Mouse (Mus musculus) spleen, adult 2 months (tissue): ENCODE measurements around the gene Hnrnph1. TPM values are rescaled to one million over a fixed set of nuclear protein-coding genes. Genes with fewer than 3 reads are reported as not detected.

Source experiments
- DNase-seq, 2 experiments: peaks; one replicate each; pipeline versions ENCODE4 v3.0.0 to v3.0.0-alpha.2; 2012 to 2021; ENCODE audit warnings: low spot score in 2 of 2, low read depth in 1 of 2
- H3K27ac ChIP-seq: fragments of 200-500 bp; 2 replicates; pipeline ENCODE4 v1.5.1; 2012; ENCODE audit warnings: low read length, inconsistent platforms; ENCODE audit not compliant: insufficient read depth
- H3K27me3 ChIP-seq: fragments of 200-500 bp; 2 replicates; pipeline ENCODE4 v1.6.1; 2012; ENCODE audit warnings: mild to moderate bottlenecking, moderate library complexity, low read length, inconsistent platforms; ENCODE audit not compliant: control insufficient read depth, insufficient read depth
- H3K36me3 ChIP-seq: fragments of 200-500 bp; 2 replicates; pipeline ENCODE4 v1.6.1; 2012; ENCODE audit warnings: mild to moderate bottlenecking, low read length, inconsistent platforms; ENCODE audit not compliant: control insufficient read depth, insufficient read depth
- H3K4me1 ChIP-seq: fragments of 200-500 bp; 2 replicates; pipeline ENCODE4 v1.6.1; 2011; ENCODE audit warnings: inconsistent platforms; ENCODE audit not compliant: control insufficient read depth, insufficient read depth, insufficient read length
- H3K4me3 ChIP-seq: fragments of 200-500 bp; 2 replicates; pipeline ENCODE4 v1.5.1; 2011; ENCODE audit warnings: mild to moderate bottlenecking, inconsistent platforms; ENCODE audit not compliant: insufficient read depth, insufficient read length; ENCODE audit errors: extremely low read depth
- CTCF ChIP-seq: fragments of 200-500 bp; IDR thresholded peaks from 2 replicates; pipeline ENCODE4 v1.5.1; 2011; ENCODE audit warnings: mild to moderate bottlenecking, inconsistent platforms; ENCODE audit not compliant: insufficient read depth, insufficient read length, insufficient replicate concordance; ENCODE audit errors: extremely low read depth
- POLR2A ChIP-seq: fragments of 200-500 bp; IDR thresholded peaks from 2 replicates; pipeline ENCODE4 v1.6.1; 2011; ENCODE audit warnings: low read depth, low read length, inconsistent platforms
- WGBS: fragments of 180-500 bp; shearing (Covaris S2); methylation state at CpG from one replicate; pipeline ENCODE4 v1.1.7; 2018; 5-methylcytosine and 5-hydroxymethylcytosine counted together
- polyA plus RNA-seq: library from polyadenylated mRNA; depleted of rRNA; stranded (reverse); fragments of >200 nt; gene quantifications from 2 replicates; pipeline ENCODE4 v1.2.3, GENCODE M21; 2012

Gene Hnrnph1
- polyA plus RNA-seq, 1 experiment: 43.8 TPM

DNA sequence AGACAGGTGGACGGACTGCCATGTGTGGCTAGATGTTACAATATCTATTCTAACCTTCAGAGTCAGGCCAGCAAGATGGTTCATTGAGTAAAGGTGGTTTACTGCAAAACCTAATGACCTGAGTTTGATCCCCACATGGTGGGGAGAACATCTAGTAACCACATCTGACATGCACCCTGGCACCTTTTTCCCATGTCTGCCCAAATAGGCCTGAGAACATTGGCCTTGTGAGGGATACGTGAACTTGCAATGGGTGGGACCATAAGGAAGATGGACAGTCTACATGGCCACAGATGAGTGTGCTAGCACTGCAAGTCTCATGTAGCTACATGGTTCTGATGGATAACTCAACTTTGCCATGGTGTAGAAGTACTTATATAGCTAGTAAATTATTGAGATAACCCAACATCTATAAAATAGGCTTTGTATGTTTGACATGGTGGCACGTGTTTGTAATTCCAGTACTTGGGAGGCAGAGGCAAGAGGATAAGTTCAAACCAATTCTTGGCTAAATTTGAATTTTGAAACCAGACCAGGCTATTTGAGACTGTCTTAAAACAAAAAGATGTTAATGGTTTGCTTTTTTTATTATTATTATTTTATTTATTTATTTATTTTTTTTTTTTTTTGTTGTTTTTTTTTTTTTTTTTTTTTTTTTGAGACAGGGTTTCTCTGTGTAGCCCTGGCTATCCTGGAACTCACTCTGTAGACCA, 11.6 kb downstream of the Hnrnph1 start:
- WGBS: 93% methylated on average over 3 of the region's 3 CpGs
- Histone ChIP-seq H3K27ac (no peak overlapping the region), H3K4me3 (no peak overlapping the region), H3K27me3 (no peaks in the 10 kb centered on the region), H3K36me3 (peaks cover 29% of the 10 kb centered on the region), H3K4me1 (no peaks in the 10 kb centered on the region)
- TF ChIP-seq CTCF (no peak), POLR2A (no peak)
- no peak for DNase-seq

DNA sequence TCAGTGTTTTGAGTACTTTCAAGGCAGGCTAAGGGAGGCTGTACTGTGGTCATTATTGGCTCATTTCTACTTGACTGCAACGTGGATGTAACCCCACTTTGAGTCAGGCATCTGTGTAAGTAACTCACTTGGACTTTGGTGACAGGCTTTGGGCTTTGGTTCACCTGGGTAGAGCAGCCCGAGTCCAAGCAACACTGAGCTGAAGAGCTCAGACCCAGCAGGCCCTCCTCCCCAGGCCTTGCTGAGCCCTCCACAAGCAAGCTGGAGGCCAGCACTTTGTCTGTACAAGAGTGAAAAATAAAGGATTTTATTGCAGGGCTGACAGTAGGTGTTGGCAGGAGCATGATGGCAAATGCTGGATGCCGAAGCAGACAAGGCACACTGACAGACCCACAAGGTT, 12.2 kb downstream of the Hnrnph1 start:
- no peak for DNase-seq
- no peak for TF ChIP-seq POLR2A
- TF ChIP-seq CTCF: no peak
- H3K4me1 ChIP-seq: no peaks in the 10 kb centered on the region
- H3K4me3 ChIP-seq: no peak overlapping the region
- no peak overlapping the region for H3K27ac ChIP-seq
- 77% methylated on average over 3 of the region's 3 CpGs for WGBS
- peaks cover 27% of the 10 kb centered on the region for H3K36me3 ChIP-seq
- H3K27me3 ChIP-seq: no peaks in the 10 kb centered on the region

DNA sequence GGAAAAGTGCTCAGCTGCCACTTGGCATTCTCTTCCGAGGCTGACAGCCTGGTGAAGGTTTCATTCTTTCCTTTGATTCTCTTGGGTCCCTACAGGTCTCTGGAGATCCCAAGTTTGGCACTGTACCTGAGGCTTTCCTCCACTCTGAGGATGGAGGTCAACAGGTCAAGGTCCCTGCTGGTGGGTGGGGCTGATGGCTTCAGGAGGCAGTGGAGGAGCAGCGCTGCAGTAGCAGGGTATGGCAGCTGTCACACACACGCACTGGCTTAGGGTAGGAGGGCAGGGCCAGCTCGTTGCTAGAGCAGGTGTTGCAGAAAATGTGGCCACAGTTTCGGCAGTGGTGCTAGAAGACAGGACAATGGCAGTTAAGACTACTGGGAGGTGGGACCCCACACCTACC, 12.8 kb downstream of the Hnrnph1 start:
- WGBS: 78% methylated on average over 5 of the region's 5 CpGs
- H3K36me3 ChIP-seq: peaks cover 24% of the 10 kb centered on the region
- H3K4me1 ChIP-seq: no peaks in the 10 kb centered on the region
- H3K4me3 ChIP-seq: no peak overlapping the region
- TF ChIP-seq CTCF (no peak), POLR2A (no peak)
- no peak for DNase-seq
- no peaks in the 10 kb centered on the region for H3K27me3 ChIP-seq
- H3K27ac ChIP-seq: no peak overlapping the region

DNA sequence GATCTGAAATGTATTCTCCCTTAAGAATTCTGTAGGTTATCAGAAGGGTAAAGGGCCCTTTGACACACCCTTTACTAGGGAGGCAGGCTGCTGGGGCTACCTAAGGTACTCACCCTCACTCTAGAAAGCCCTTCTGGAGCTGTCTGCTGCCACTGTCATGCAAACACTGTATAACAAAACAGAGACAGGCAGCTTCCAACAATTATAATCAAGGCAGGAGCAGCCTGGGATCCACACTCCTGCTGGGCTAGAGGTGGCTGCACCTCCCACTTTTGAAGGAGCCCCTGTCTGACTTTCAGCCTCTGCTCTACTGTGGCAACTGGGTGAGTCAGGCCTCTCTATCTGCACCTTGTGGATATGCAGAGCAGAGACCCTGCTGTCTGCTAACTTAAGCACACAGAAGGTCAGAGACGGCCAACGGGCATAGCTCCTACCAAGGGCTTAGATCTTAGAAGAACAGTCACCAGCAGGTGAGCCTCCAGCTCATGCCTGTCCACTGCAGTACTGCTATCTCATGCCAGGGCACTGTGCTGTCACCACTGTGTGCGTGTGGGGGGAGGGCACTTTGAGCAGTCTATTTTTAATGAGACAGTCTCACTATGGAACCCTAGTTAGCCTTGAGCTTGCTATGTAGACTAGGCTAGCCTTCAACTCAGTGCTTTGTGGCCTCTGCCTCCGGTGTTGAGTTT, 14.6 kb downstream of the Hnrnph1 start:
- H3K36me3 ChIP-seq: peaks cover 17% of the 10 kb centered on the region
- no peak overlapping the region for H3K27ac ChIP-seq
- WGBS: 83% methylated on average over 4 of the region's 4 CpGs
- DNase-seq: no peak
- no peaks in the 10 kb centered on the region for H3K4me1 ChIP-seq
- no peak overlapping the region for H3K4me3 ChIP-seq
- no peaks in the 10 kb centered on the region for H3K27me3 ChIP-seq
- TF ChIP-seq POLR2A (no peak), CTCF (no peak)

DNA sequence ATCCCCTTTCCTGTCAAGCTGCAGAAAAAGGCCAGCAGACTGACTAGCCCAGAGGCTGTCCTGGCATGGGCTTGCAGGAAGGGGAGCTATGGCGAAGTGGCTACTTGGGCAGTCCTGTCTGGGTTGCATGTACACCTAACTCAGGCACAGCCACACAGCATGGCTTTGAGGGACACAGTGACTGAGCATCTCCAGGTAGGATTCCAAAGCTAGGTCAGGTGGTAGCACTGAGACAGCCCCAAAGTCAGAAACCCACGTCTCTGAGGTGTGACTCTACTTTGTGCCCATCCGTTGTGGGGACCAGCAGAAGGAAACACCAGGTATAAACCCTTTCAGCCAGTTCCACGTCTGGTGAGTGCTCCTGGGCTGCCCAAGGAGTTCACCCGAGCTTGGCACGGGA, 16.5 kb downstream of the Hnrnph1 start:
- Histone ChIP-seq H3K27ac (no peak overlapping the region), H3K27me3 (no peaks in the 10 kb centered on the region), H3K36me3 (peaks cover 13% of the 10 kb centered on the region), H3K4me1 (no peaks in the 10 kb centered on the region), H3K4me3 (no peak overlapping the region)
- TF ChIP-seq POLR2A (no peak), CTCF (no peak)
- no peak for DNase-seq
- WGBS: 91% methylated on average over 6 of the region's 6 CpGs

DNA sequence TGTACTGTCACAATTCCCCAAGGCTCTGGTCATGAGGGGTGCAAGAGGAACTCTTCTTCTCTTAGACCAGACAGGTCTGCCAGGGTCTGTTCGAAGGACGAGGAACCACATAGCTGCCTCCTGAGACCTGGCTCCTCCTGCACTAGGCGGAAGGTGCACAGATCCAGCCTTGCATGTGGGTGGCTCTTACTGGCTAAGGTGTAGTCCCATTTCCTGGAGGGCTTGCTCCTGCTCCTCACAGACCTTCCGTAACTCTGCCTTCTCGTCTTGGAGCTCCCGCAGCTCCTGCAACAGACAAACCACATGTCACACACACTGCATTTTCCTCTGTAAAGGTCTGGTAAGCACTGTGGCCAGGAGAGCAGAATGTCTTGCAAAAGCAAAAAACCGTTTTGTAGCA, 17.9 kb downstream of the Hnrnph1 start:
- 89% methylated on average over 7 of the region's 7 CpGs for WGBS
- DNase-seq: no peak
- H3K4me1 ChIP-seq: no peaks in the 10 kb centered on the region
- H3K36me3 ChIP-seq: peaks cover 16% of the 10 kb centered on the region
- no peak for TF ChIP-seq CTCF
- no peak for TF ChIP-seq POLR2A
- no peaks in the 10 kb centered on the region for H3K27me3 ChIP-seq
- H3K27ac ChIP-seq: no peak overlapping the region
- H3K4me3 ChIP-seq: no peak overlapping the region

DNA sequence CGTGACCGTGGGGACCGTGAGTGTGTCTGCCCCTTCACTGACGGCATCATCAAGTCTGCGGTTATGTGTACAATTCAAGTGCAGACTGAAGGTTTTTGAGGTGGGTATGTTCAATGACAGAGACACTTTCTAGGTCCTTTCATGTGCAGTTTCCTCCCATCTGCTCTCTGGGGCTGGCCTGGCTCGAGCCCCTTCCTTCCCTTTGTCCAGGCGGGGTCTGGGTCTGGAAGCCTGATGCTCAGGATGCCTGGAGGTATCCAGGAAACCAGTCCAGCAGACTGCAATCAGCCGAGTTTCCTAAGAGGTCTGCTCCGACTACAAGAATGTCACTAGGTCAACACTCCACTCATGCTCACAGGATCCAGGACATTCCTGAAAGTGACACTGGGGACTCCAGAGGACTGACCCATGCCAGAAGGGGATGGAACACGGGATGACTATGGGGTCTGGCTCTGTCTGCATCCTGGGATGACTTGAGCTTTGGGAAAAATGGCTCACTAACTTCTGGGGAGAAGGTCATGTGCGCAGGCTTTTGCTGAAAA, 20.0 kb downstream of the Hnrnph1 start:
- Histone ChIP-seq H3K27me3 (no peaks in the 10 kb centered on the region), H3K4me1 (no peaks in the 10 kb centered on the region), H3K4me3 (no peak overlapping the region), H3K36me3 (peaks cover 27% of the 10 kb centered on the region), H3K27ac (no peak overlapping the region)
- WGBS: 90% methylated on average over 11 of the region's 11 CpGs
- TF ChIP-seq CTCF: no peak
- no peak for TF ChIP-seq POLR2A
- DNase-seq: no peak
